Mouse (Mus musculus): ENCODE measurements around the gene Atg2b. TPM values are rescaled to one million over a fixed set of nuclear protein-coding genes. Genes with fewer than 3 reads are reported as not detected.

Gene Atg2b
- polyA plus RNA-seq, 1 experiment, result 31.2 TPM

- H3K4me3 ChIP-seq (ENCODE audit: insufficient read depth, low read length), result no peak overlapping the region
- H3K4me1 ChIP-seq (ENCODE audit: control insufficient read depth, insufficient read depth, low read length), result no peaks in the 10 kb centered on the region
- no peak overlapping the region for H3K27ac ChIP-seq (ENCODE audit: insufficient read depth, low read length)
- TF ChIP-seq CTCF (IDR thresholded peaks at IDR 0.05; ENCODE audit: extremely low read depth, insufficient read depth, low read length) (no peak), POLR2A (IDR thresholded peaks at IDR 0.05; ENCODE audit: extremely low read depth, insufficient read depth, low read length) (no peak)
Observed at GRCm38 (mm10) chr12:105583484-105583883, 101.5 kb downstream of the Atg2b start.

- TF ChIP-seq POLR2A (IDR thresholded peaks at IDR 0.05; ENCODE audit: extremely low read depth, insufficient read depth, low read length) (no peak), CTCF (IDR thresholded peaks at IDR 0.05; ENCODE audit: extremely low read depth, insufficient read depth, low read length) (no peak)
- no peak overlapping the region for H3K27ac ChIP-seq (ENCODE audit: insufficient read depth, low read length)
- H3K4me1 ChIP-seq (ENCODE audit: control insufficient read depth, insufficient read depth, low read length), result no peaks in the 10 kb centered on the region
- no peak overlapping the region for H3K4me3 ChIP-seq (ENCODE audit: insufficient read depth, low read length)
Observed at GRCm38 (mm10) chr12:105582486-105582885, 102.5 kb downstream of the Atg2b start.

GRCm38 (mm10) chr12:105580490-105580889, 104.5 kb downstream of the Atg2b start:
- Histone ChIP-seq H3K4me1 (ENCODE audit: control insufficient read depth, insufficient read depth, low read length) (no peaks in the 10 kb centered on the region), H3K27ac (ENCODE audit: insufficient read depth, low read length) (no peak overlapping the region), H3K4me3 (ENCODE audit: insufficient read depth, low read length) (no peak overlapping the region)
- TF ChIP-seq POLR2A (IDR thresholded peaks at IDR 0.05; ENCODE audit: extremely low read depth, insufficient read depth, low read length), result no peak
- no peak for TF ChIP-seq CTCF (IDR thresholded peaks at IDR 0.05; ENCODE audit: extremely low read depth, insufficient read depth, low read length)

- H3K4me3 ChIP-seq (ENCODE audit: insufficient read depth, low read length), result no peak overlapping the region
- TF ChIP-seq POLR2A (IDR thresholded peaks at IDR 0.05; ENCODE audit: extremely low read depth, insufficient read depth, low read length), result no peak
- TF ChIP-seq CTCF (IDR thresholded peaks at IDR 0.05; ENCODE audit: extremely low read depth, insufficient read depth, low read length), result no peak
- H3K4me1 ChIP-seq (ENCODE audit: control insufficient read depth, insufficient read depth, low read length), result no peaks in the 10 kb centered on the region
- no peak overlapping the region for H3K27ac ChIP-seq (ENCODE audit: insufficient read depth, low read length)
Observed at GRCm38 (mm10) chr12:105574356-105574755, 110.7 kb downstream of the Atg2b start.

GRCm38 (mm10) chr12:105572622-105573021, 112.4 kb downstream of the Atg2b start:
- no peak overlapping the region for H3K4me3 ChIP-seq (ENCODE audit: insufficient read depth, low read length)
- TF ChIP-seq CTCF (IDR thresholded peaks at IDR 0.05; ENCODE audit: extremely low read depth, insufficient read depth, low read length) (no peak), POLR2A (IDR thresholded peaks at IDR 0.05; ENCODE audit: extremely low read depth, insufficient read depth, low read length) (no peak)
- no peak overlapping the region for H3K27ac ChIP-seq (ENCODE audit: insufficient read depth, low read length)
- H3K4me1 ChIP-seq (ENCODE audit: control insufficient read depth, insufficient read depth, low read length), result no peaks in the 10 kb centered on the region

GRCm38 (mm10) chr12:105571867-105572266, 113.1 kb downstream of the Atg2b start:
- Histone ChIP-seq H3K27ac (ENCODE audit: insufficient read depth, low read length) (no peak overlapping the region), H3K4me1 (ENCODE audit: control insufficient read depth, insufficient read depth, low read length) (no peaks in the 10 kb centered on the region), H3K4me3 (ENCODE audit: insufficient read depth, low read length) (no peak overlapping the region)
- TF ChIP-seq POLR2A (IDR thresholded peaks at IDR 0.05; ENCODE audit: extremely low read depth, insufficient read depth, low read length), result no peak
- no peak for TF ChIP-seq CTCF (IDR thresholded peaks at IDR 0.05; ENCODE audit: extremely low read depth, insufficient read depth, low read length)

Other genes with a start within 250 kb of the Atg2b start
- 60.9 and 65.5 TPM in 2 replicates for gene D430019H16Rik, start 231.4 kb downstream of the Atg2b start, polyA plus RNA-seq (2012; rRNA removed)
- gene Bdkrb2, start 122.0 kb downstream of the Atg2b start, polyA plus RNA-seq (2012; rRNA removed), result 0.26 and 0.38 TPM in 2 replicates
- gene Bdkrb1, start 82.1 kb downstream of the Atg2b start, polyA plus RNA-seq (2012; rRNA removed), result 0.06 TPM in 1 of 2 replicates, not detected in the other
- 22.5 and 23.2 TPM in 2 replicates for gene Gskip, start 382 bp downstream of the Atg2b start, polyA plus RNA-seq (2012; rRNA removed)
- 0.66 and 2.1 TPM in 2 replicates for gene Ak7, start 20.8 kb upstream of the Atg2b start, polyA plus RNA-seq (2012; rRNA removed)
- gene Papola, start 99.5 kb upstream of the Atg2b start, polyA plus RNA-seq (2012; rRNA removed), result 95.7 and 105 TPM in 2 replicates

All from cortical plate, adult 2 months (tissue).